Mouse (Mus musculus): ENCODE results near the gene Tmem132a. TPM values are rescaled to one million over a fixed set of nuclear protein-coding genes. Genes with fewer than 3 reads are reported as not detected.
A peak's percentile ranks its signal among the peaks of the same experiment; 100 is the strongest.

Tmem132a gene
- total and polyA plus RNA-seq, 2 experiments from 2014 or later, result 184 to 362 TPM

DNA sequence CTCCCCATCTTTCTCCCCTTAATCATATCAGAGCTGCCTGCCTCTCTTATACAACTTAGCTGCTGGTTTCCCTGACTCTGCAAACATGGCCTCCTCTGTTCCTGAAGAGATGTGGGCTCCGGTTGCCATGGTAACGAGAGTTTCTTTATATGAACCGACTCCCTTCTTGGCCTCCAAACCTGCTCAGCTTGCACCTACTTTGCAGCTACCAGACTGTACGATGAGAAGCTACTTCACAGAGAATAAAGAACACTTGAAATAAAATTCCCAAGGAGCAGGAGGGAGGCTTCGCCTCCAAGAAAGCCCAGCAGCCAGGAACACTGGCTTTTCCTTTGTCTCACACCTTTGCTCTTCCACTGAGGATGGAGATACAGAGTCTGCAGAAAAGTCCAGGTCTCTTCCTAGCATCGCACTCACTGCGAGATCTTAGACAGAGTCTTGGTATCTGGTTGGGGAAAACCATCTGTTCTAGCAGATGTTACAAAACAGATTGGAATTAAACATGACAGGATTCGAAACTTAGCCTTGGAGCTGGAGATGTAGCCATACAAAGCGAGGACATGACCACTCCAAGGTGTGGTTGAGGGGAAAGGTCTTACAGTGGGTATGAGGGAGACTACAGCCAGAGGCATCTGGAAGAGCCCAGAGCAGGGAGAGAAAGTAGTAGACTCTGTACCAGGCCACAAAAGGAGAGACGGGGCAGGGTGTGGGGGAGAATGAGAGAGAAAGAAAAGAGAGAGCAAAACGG lies 60.1 kb downstream of the Tmem132a start:
- H3K9ac ChIP-seq, result no peak overlapping the region
- ATAC-seq (peak; percentile 92), DNase-seq (peak; percentile 89)
- H3K27me3 ChIP-seq (ENCODE audit: insufficient read depth, low read length), result no peaks in the 10 kb centered on the region
- H3K36me3 ChIP-seq (ENCODE audit: insufficient read depth), result no peaks in the 10 kb centered on the region
- H3K9me3 ChIP-seq (ENCODE audit: low read length), result no peaks in the 10 kb centered on the region
- TF ChIP-seq CTCF (IDR thresholded peaks at IDR 0.05; ENCODE audit: low read depth), result no peak
- no peak overlapping the region for H3K4me3 ChIP-seq (ENCODE audit: low read depth, low read length)
- no peak overlapping the region for H3K4me2 ChIP-seq (ENCODE audit: low read depth)
- WGBS, result 48% methylated on average over 11 of the region's 11 CpGs
- peak overlapping the region; percentile 76 for H3K27ac ChIP-seq (ENCODE audit: low read depth, low read length)
- peaks cover 9% of the 10 kb centered on the region; the same call in 1 of the 2 replicates for H3K4me1 ChIP-seq (ENCODE audit: insufficient read depth)

- DNase-seq, result no peak
- Histone ChIP-seq H3K9ac (no peak overlapping the region), H3K4me3 (ENCODE audit: low read depth, low read length) (no peak overlapping the region), H3K27ac (ENCODE audit: low read depth, low read length) (peak overlapping the region; percentile 76), H3K36me3 (ENCODE audit: insufficient read depth) (no peaks in the 10 kb centered on the region), H3K4me2 (ENCODE audit: low read depth) (no peak overlapping the region), H3K27me3 (ENCODE audit: insufficient read depth, low read length) (no peaks in the 10 kb centered on the region), H3K4me1 (ENCODE audit: insufficient read depth) (peaks cover 9% of the 10 kb centered on the region; the same call in 1 of the 2 replicates), H3K9me3 (ENCODE audit: low read length) (no peaks in the 10 kb centered on the region)
- peak; percentile 26 for ATAC-seq
- WGBS, result 80% methylated on average over 12 of the region's 12 CpGs
- no peak for TF ChIP-seq CTCF (IDR thresholded peaks at IDR 0.05; ENCODE audit: low read depth)
These were observed 61.1 kb downstream of the Tmem132a start for GRCm38 (mm10) chr19:10808524-10809233.

Other genes with a start within 250 kb of the Tmem132a start
- 1.5 and 1.7 TPM in 2 replicates for gene Vwce, start 235.7 kb downstream of the Tmem132a start, total RNA-seq (2014; rRNA removed)
- gene Vwce, start 235.7 kb downstream of the Tmem132a start, polyA plus RNA-seq (2015; fragmentation: Nextera tagmentation; extraction: Ambion mirVana), result 0.44 and 0.88 TPM in 2 replicates
- not detected in 2 replicates for gene Pga5, start 191.9 kb downstream of the Tmem132a start, total RNA-seq (2014; rRNA removed)
- not detected in 2 replicates for gene Pga5, start 191.9 kb downstream of the Tmem132a start, polyA plus RNA-seq (2015; fragmentation: Nextera tagmentation; extraction: Ambion mirVana)
- 27.9 and 29.0 TPM in 2 replicates for gene Vps37c, start 181.2 kb downstream of the Tmem132a start, total RNA-seq (2014; rRNA removed)
- 34.5 TPM in 2 replicates for gene Vps37c, start 181.2 kb downstream of the Tmem132a start, polyA plus RNA-seq (2015; fragmentation: Nextera tagmentation; extraction: Ambion mirVana)
- 0.10 TPM in 1 of 2 replicates, not detected in the other for gene Cd5, start 130.9 kb downstream of the Tmem132a start, total RNA-seq (2014; rRNA removed)
- 0.24 and 0.52 TPM in 2 replicates for gene Cd5, start 130.9 kb downstream of the Tmem132a start, polyA plus RNA-seq (2015; fragmentation: Nextera tagmentation; extraction: Ambion mirVana)
- gene Cd6, start 39.9 kb downstream of the Tmem132a start, total RNA-seq (2014; rRNA removed), result not detected in 2 replicates
- 0.05 TPM in 1 of 2 replicates, not detected in the other for gene Cd6, start 39.9 kb downstream of the Tmem132a start, polyA plus RNA-seq (2015; fragmentation: Nextera tagmentation; extraction: Ambion mirVana)
- gene Slc15a3, start 30.2 kb downstream of the Tmem132a start, total RNA-seq (2014; rRNA removed), result 0.62 and 0.90 TPM in 2 replicates
- 0.26 and 0.42 TPM in 2 replicates for gene Slc15a3, start 30.2 kb downstream of the Tmem132a start, polyA plus RNA-seq (2015; fragmentation: Nextera tagmentation; extraction: Ambion mirVana)
- 22.2 and 25.5 TPM in 2 replicates for gene Tmem109, start 12.1 kb upstream of the Tmem132a start, total RNA-seq (2014; rRNA removed)
- gene Tmem109, start 12.1 kb upstream of the Tmem132a start, polyA plus RNA-seq (2015; fragmentation: Nextera tagmentation; extraction: Ambion mirVana), result 33.7 and 38.8 TPM in 2 replicates
- gene Prpf19, start 25.3 kb upstream of the Tmem132a start, total RNA-seq (2014; rRNA removed), result 243 and 271 TPM in 2 replicates
- gene Prpf19, start 25.3 kb upstream of the Tmem132a start, polyA plus RNA-seq (2015; fragmentation: Nextera tagmentation; extraction: Ambion mirVana), result 35.6 and 36.9 TPM in 2 replicates
- 0.10 and 0.23 TPM in 2 replicates for gene Zp1, start 50.7 kb upstream of the Tmem132a start, total RNA-seq (2014; rRNA removed)
- gene Zp1, start 50.7 kb upstream of the Tmem132a start, polyA plus RNA-seq (2015; fragmentation: Nextera tagmentation; extraction: Ambion mirVana), result 0.59 and 0.68 TPM in 2 replicates
- 0.57 and 0.77 TPM in 2 replicates for gene Ptgdr2, start 67.2 kb upstream of the Tmem132a start, total RNA-seq (2014; rRNA removed)
- 0.05 and 0.10 TPM in 2 replicates for gene Ptgdr2, start 67.2 kb upstream of the Tmem132a start, polyA plus RNA-seq (2015; fragmentation: Nextera tagmentation; extraction: Ambion mirVana)
- gene Ccdc86, start 79.3 kb upstream of the Tmem132a start, total RNA-seq (2014; rRNA removed), result 6.2 and 6.8 TPM in 2 replicates
- 12.7 and 16.6 TPM in 2 replicates for gene Ccdc86, start 79.3 kb upstream of the Tmem132a start, polyA plus RNA-seq (2015; fragmentation: Nextera tagmentation; extraction: Ambion mirVana)
- gene Ms4a10, start 104.7 kb upstream of the Tmem132a start, total RNA-seq (2014; rRNA removed), result not detected in 2 replicates
- not detected in 2 replicates for gene Ms4a10, start 104.7 kb upstream of the Tmem132a start, polyA plus RNA-seq (2015; fragmentation: Nextera tagmentation; extraction: Ambion mirVana)
- 2.1 and 3.2 TPM in 2 replicates for gene Ms4a15, start 123.3 kb upstream of the Tmem132a start, total RNA-seq (2014; rRNA removed)
- 3.0 and 4.8 TPM in 2 replicates for gene Ms4a15, start 123.3 kb upstream of the Tmem132a start, polyA plus RNA-seq (2015; fragmentation: Nextera tagmentation; extraction: Ambion mirVana)
- not detected in 2 replicates for gene Ms4a18, start 148.1 kb upstream of the Tmem132a start, total RNA-seq (2014; rRNA removed)
- not detected in 2 replicates for gene Ms4a18, start 148.1 kb upstream of the Tmem132a start, polyA plus RNA-seq (2015; fragmentation: Nextera tagmentation; extraction: Ambion mirVana)
- not detected in 2 replicates for gene Ms4a8a, start 211.2 kb upstream of the Tmem132a start, total RNA-seq (2014; rRNA removed)
- not detected in 2 replicates for gene Ms4a8a, start 211.2 kb upstream of the Tmem132a start, polyA plus RNA-seq (2015; fragmentation: Nextera tagmentation; extraction: Ambion mirVana)